Mouse (Mus musculus) lung, embryonic 14.5 days (tissue): ENCODE results near the gene Rap1a. TPM values are rescaled to one million over a fixed set of nuclear protein-coding genes. Genes with fewer than 3 reads are reported as not detected.
A peak's percentile ranks its signal among the peaks of the same experiment; 100 is the strongest.
"Not testable (repeated sequence)": the region's sequence is repeated elsewhere in the genome, so short reads cannot be mapped to it uniquely, and the experiment has no call there.

Experiments used
- ATAC-seq: fragments of 200-750 bp; cut with Nextera tagmentation; 2 replicates; pipeline ENCODE4 v1.8.0; 2017; ENCODE audit warnings: mild to moderate bottlenecking, moderate TSS enrichment, moderate library complexity; ENCODE audit not compliant: insufficient read depth
- DNase-seq: peaks from one replicate; pipeline ENCODE4 v3.0.0-alpha.2; 2015
- H3K27ac ChIP-seq: fragments of 300-500 bp; sonication (generic); 2 replicates; pipeline ENCODE4 v1.5.1; 2014; ENCODE audit warnings: low read depth, mild to moderate bottlenecking, moderate library complexity
- H3K27me3 ChIP-seq: fragments of 300-500 bp; sonication (generic); 2 replicates; pipeline ENCODE4 v1.6.1; 2014; ENCODE audit warnings: low read length, control low read depth; ENCODE audit not compliant: insufficient read depth
- H3K36me3 ChIP-seq: fragments of 300-500 bp; sonication (generic); 2 replicates; pipeline ENCODE4 v1.6.1; 2014; ENCODE audit warnings: control low read depth; ENCODE audit not compliant: insufficient read depth
- H3K4me1 ChIP-seq: fragments of 300-500 bp; sonication (generic); 2 replicates; pipeline ENCODE4 v1.6.1; 2014; ENCODE audit warnings: antibody characterized with exemption, control low read depth; ENCODE audit not compliant: insufficient read depth
- H3K4me2 ChIP-seq: fragments of 300-500 bp; sonication (generic); 2 replicates; pipeline ENCODE4 v1.6.1; 2014; ENCODE audit warnings: mild to moderate bottlenecking
- H3K4me3 ChIP-seq: fragments of 300-500 bp; sonication (generic); 2 replicates; pipeline ENCODE4 v1.5.1; 2014; ENCODE audit warnings: low read depth, low read length
- H3K9ac ChIP-seq: fragments of 300-500 bp; sonication (generic); 2 replicates; pipeline ENCODE4 v1.6.1; 2014
- H3K9me3 ChIP-seq: fragments of 300-500 bp; sonication (generic); 2 replicates; pipeline ENCODE4 v1.6.1; 2016; ENCODE audit warnings: low read depth, low read length, control low read depth
- CTCF ChIP-seq: IDR thresholded peaks from 2 replicates; pipeline ENCODE4 v1.5.1; 2016; ENCODE audit warnings: antibody characterized with exemption, low read depth
- WGBS: fragments of 180-500 bp; shearing (Covaris S2); extraction: QIAGEN DNeasy Blood & Tissue Kit; methylation state at CpG from one replicate; pipeline ENCODE4 v1.1.7; 2014; 5-methylcytosine and 5-hydroxymethylcytosine counted together
- polyA plus RNA-seq: library from polyadenylated mRNA; unstranded; fragments of >200 nt; fragmentation: Nextera tagmentation; extraction: Ambion mirVana; gene quantifications from 2 replicates; pipeline ENCODE4 v1.2.1, GENCODE M21; 2014

Gene Rap1a
- polyA plus RNA-seq, 1 experiment from 2014 or later, result 95.5 TPM

- H3K27ac ChIP-seq, result peak overlapping the region; percentile 69
- TF ChIP-seq CTCF, result no peak
- peaks cover 24% of the 10 kb centered on the region for H3K4me1 ChIP-seq
- H3K4me3 ChIP-seq, result peak overlapping the region; percentile 58
- ATAC-seq (peak; percentile 11; the same call in 1 of the 2 replicates), DNase-seq (peak; percentile 88)
- peak overlapping the region; percentile 99 for H3K4me2 ChIP-seq
- WGBS, result 38% methylated on average over 4 of the region's 4 CpGs
- H3K27me3 ChIP-seq, result no peaks in the 10 kb centered on the region
- no peaks in the 10 kb centered on the region for H3K36me3 ChIP-seq
- peak overlapping the region; percentile 15; the same call in 1 of the 2 replicates for H3K9ac ChIP-seq
- H3K9me3 ChIP-seq, result no peaks in the 10 kb centered on the region
Measured at GRCm38 (mm10) chr3:105706366-105707020, 94.6 kb downstream of the Rap1a start.

- Histone ChIP-seq H3K36me3 (no peaks in the 10 kb centered on the region), H3K4me2 (peak overlapping the region; percentile 99), H3K4me3 (peak overlapping the region; percentile 58), H3K9ac (peak overlapping the region; percentile 63), H3K9me3 (no peaks in the 10 kb centered on the region), H3K4me1 (peaks cover 25% of the 10 kb centered on the region), H3K27ac (no peak overlapping the region), H3K27me3 (no peaks in the 10 kb centered on the region)
- no peak for TF ChIP-seq CTCF
- no peak for DNase-seq
- 34% methylated on average over 3 of the region's 3 CpGs for WGBS
- ATAC-seq, result no peak
Measured at GRCm38 (mm10) chr3:105705561-105705960, 95.6 kb downstream of the Rap1a start.

GRCm38 (mm10) chr3:105705061-105705549 lies 96.0 kb downstream of the Rap1a start:
- peak overlapping the region; percentile 99 for H3K4me2 ChIP-seq
- ATAC-seq (peak; percentile 42), DNase-seq (no peak)
- H3K9me3 ChIP-seq, result no peaks in the 10 kb centered on the region
- H3K4me3 ChIP-seq, result peak overlapping the region; percentile 58
- H3K27ac ChIP-seq, result peak overlapping the region; percentile 39; the same call in 1 of the 2 replicates
- H3K36me3 ChIP-seq, result no peaks in the 10 kb centered on the region
- under 1% methylated on average over 28 of the region's 28 CpGs for WGBS
- peak overlapping the region; percentile 63 for H3K9ac ChIP-seq
- TF ChIP-seq CTCF, result no peak
- peaks cover 21% of the 10 kb centered on the region for H3K4me1 ChIP-seq
- H3K27me3 ChIP-seq, result no peaks in the 10 kb centered on the region

- peak; percentile 94 for DNase-seq
- Histone ChIP-seq H3K4me3 (peak within 1 kb of the TSS; percentile 58), H3K27ac (peak within 1 kb of the TSS; percentile 44), H3K9me3 (no peaks in the 10 kb centered on the region), H3K4me1 (peaks cover 19% of the 10 kb centered on the region), H3K9ac (peak within 1 kb of the TSS; percentile 63), H3K4me2 (peak within 1 kb of the TSS; percentile 99), H3K36me3 (no peaks in the 10 kb centered on the region), H3K27me3 (no peaks in the 10 kb centered on the region)
- no peak for TF ChIP-seq CTCF
- peak; percentile 92 for ATAC-seq
- WGBS, result 5% methylated on average over 40 of the region's 43 CpGs
Measured at GRCm38 (mm10) chr3:105704031-105705008, 96.8 kb downstream of the Rap1a start, which contains the start of gene Inka2. Gene Inka2 (plus strand): TSS chr3:105704599.

GRCm38 (mm10) chr3:105703571-105703970 lies 97.6 kb downstream of the Rap1a start:
- WGBS, result 45% methylated on average over 6 of the region's 6 CpGs
- no peak for TF ChIP-seq CTCF
- Histone ChIP-seq H3K4me1 (peaks cover 19% of the 10 kb centered on the region), H3K27me3 (no peaks in the 10 kb centered on the region), H3K36me3 (no peaks in the 10 kb centered on the region), H3K9ac (no peak overlapping the region), H3K4me2 (no peak overlapping the region), H3K4me3 (no peak overlapping the region), H3K9me3 (no peaks in the 10 kb centered on the region), H3K27ac (peak overlapping the region; percentile 38; the same call in 1 of the 2 replicates)
- DNase-seq (no peak), ATAC-seq (no peak)

GRCm38 (mm10) chr3:105701399-105701798 lies 99.7 kb downstream of the Rap1a start:
- ATAC-seq, result no peak
- 0 out of 2 replicates have a peak overlapping the region, but pooled peaks have one; percentile 10 for H3K4me2 ChIP-seq
- no peaks in the 10 kb centered on the region for H3K27me3 ChIP-seq
- peaks cover 18% of the 10 kb centered on the region for H3K4me1 ChIP-seq
- H3K36me3 ChIP-seq, result no peaks in the 10 kb centered on the region
- TF ChIP-seq CTCF, result no peak
- 38% methylated on average over 5 of the region's 5 CpGs for WGBS
- H3K4me3 ChIP-seq, result no peak overlapping the region
- H3K9ac ChIP-seq, result no peak overlapping the region
- no peaks in the 10 kb centered on the region for H3K9me3 ChIP-seq
- H3K27ac ChIP-seq, result no peak overlapping the region
- no peak for DNase-seq

- H3K9ac ChIP-seq, ATAC-seq, DNase-seq, H3K9me3 ChIP-seq, H3K4me3 ChIP-seq, H3K27ac ChIP-seq, H3K27me3 ChIP-seq, H3K36me3 ChIP-seq, H3K4me2 ChIP-seq: not testable (repeated sequence)
- 32% methylated on average over 1 of the region's 1 CpGs for WGBS
- H3K4me1 ChIP-seq, result peaks cover 14% of the 10 kb centered on the region
Measured at GRCm38 (mm10) chr3:105700786-105701185, 100.3 kb downstream of the Rap1a start.
